Mouse (Mus musculus) spleen, postnatal 14 days (tissue): ENCODE results near the gene Mybpc1.
"Not testable (repeated sequence)": the region's sequence is repeated elsewhere in the genome, so short reads cannot be mapped to it uniquely, and the experiment has no call there.

ENCODE experiments used
- DNase-seq, 2 experiments: peaks; one replicate each; pipeline ENCODE4 v3.0.0; 2021 to 2022; ENCODE audit warnings: low spot score in 2 of 2

Gene Mybpc1

DNA sequence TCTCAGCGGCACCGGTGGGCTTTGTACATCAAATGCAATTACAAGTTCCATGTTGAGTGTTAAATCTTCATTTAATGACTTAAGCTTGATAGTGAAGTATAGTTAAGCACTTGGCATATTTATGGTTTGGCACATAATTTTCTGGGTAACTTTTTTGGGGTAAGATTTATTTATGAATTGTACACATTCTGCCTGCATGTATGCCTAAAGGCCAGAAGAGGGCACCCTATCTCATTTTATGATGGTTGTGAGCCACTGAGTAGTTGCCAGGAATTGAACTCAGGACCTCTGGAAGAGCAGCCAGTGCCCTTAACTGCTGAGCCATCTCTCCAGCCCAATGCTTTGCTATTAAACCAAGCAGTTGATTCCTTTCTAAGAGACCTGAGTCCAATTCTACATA, 52.2 kb downstream of the Mybpc1 start:
- DNase-seq = no peak

DNA sequence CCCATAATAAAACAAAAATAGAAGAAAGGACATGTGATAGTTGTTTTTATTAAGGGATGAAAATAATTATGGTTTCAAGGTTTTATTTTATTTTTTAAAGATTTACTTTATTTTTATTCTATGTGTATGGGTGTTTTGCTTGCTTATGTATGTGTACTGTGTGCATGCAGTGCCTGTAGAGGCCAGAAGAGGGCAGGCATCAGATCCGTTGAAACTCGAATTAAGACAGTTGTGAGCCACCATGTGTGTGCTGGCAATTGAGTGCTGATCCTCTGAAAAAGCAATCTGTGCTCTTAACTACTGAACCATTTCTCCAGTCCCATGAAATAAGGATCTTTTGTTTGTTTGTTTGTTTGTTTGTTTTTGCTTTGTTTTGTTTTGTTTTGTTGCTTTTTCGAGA, 54.7 kb downstream of the Mybpc1 start:
- DNase-seq = no peak

DNA sequence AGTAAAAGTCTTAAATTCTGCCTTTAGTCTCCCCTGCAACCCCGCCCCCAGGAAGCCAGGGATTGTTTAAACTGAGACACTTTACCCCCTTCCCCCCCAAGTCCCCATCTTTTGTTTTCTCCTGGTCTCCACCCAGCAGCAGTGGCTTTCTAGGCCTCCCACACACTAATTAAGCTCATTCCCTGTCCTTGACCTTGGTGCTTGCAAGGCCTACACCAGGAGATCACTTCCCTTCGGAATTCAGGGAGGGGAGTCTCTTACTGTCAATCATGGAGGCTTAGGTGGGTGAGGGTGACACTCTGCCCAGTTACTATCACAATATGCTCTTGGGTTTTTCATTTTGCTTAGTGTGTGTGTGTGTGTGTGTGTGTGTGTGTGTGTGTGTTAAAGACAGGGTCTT, 57.3 kb downstream of the Mybpc1 start:
- DNase-seq = no peak

DNA sequence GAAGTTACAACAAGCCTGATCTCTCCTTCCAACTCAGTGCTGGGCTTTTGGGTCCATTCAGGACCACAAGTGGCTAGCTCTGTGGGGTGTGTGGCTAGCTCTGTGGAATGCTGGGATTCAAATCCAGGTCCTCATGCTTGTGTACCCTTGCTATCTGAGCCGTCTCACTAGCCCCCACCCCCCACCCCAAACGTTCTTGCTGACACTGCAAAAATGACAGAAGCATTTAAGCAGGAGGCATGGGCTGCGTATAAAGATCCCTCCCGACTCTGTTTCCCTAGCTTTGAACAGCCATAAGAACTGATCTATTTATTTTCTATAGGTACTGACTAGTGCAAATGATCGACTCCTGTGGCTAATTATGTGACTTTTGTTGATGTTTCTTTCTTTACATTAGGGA, 74.3 kb downstream of the Mybpc1 start:
- DNase-seq = no peak

DNA sequence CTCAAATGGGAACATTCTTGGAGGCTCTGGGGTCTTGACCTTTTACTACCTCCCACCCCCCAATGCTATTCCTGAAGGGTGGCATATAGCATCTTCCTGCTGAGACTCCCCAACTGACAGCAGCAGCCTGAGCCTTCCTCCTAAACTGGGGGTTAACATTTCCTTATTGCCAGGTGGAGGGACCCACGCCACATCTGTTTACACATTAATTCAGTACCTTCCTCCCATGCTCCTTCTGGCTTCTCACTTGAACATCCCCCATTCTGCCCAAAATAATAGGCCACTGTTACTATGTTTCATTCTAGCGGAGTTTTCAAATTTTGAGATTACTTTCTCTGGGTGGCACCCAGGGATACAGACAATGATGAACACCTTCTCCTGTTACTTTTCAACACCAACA, 80.9 kb downstream of the Mybpc1 start:
- no peak for DNase-seq

DNA sequence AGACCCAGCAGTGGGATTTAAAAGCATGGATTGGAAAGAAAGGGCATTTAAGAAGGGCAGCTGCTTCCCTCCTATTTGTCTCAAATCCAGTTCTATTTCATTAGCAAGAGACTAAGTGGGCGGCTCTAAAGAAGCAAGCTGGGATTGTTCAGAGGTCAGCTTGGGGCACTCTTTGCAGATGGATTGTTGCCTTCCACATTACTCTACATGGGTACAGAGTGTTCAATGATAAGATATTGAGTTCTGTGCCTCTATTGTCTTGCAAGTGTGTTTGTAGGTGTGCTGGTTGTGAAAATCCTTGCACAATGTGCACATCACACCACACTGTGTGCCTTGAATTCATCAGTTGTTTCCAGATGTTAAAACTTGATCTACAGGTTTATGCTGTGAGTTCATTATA, 81.7 kb downstream of the Mybpc1 start:
- DNase-seq = no peak

DNA sequence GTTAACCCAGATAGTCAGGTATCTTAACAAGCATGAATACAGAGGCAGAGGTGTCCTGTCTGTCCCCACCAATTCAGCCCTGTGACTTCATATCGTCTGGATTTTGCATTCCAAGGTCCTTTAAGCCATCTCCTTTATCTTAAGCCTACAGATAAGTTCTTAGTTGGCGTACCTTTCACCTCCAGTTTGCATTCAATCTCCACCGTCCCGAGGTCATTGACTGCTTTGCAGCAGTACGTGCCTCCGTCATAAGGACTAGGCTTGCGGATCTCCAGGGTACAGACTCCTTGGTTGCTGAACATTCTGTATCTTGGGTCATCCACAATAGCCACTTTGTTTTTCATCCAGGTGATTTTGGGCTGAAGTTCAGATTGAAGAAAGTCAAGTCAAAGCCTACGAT, 82.2 kb downstream of the Mybpc1 start:
- no peak for DNase-seq

DNA sequence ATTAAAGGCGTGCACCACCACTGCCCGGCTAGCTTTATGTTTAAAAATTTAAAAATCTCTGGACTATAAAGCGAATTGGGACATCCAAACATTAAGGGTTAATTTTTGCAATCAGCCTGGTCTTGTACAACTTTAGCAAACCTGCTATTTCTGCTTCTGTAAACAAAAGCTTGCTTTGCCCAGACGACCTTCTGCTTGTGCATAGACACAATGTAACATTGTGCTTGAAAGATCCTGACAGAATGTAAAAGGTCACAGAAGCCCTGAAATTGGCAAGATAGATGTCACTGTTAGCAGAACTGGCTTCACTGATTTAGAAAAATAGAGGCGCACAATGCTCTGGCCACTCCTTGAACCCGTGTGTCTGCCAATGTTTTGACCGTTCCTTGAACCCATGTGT, 89.9 kb downstream of the Mybpc1 start:
- not testable (repeated sequence) for DNase-seq

DNA sequence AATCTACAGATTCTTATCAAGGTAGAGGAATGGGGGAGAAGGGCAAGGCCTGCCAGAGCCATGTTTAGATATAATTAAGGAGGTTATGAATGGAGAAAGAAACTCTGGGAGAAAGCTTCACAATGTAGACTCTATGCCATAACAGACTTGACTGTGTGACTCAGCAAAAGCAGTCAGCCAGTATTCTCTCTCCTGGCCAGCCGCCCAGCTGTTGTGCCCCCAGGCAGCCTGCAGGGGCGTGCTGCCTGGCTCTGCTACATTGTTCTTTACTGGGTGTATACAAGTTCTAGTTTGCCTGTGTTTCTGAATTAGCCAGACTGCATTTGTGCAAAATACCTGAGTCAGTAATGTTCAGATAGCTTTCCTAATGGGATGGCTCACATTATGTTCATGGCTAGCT, 90.5 kb downstream of the Mybpc1 start:
- peak in 1 of 2 experiments; percentile 8 for DNase-seq

DNA sequence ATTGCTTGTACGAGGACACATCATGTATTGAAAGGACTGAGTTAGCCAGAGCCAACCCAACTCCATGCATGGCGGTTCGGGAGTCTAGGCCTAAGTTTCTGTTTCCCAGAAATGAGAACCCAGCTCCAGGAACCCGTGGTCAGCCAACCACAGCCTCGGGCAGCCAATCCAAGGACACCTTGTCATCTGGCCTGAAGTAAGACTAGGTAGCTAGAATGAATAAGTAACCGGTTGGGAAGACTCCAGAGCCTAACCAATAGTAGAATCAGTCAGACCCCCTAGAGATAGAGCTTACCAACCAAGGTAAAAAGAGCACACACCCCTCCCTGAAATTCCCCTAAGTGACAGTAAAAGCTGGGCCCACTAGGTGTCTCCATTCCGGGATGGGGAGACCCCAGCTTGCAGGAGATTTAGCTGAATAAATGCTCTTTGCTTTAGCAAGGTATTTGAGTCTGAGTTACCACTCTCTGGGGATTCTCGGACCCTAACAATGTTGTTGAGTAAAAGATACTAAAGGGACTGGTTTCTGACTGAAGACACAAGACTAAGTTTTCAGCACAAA, 91.3 kb downstream of the Mybpc1 start:
- DNase-seq = no peak

DNA sequence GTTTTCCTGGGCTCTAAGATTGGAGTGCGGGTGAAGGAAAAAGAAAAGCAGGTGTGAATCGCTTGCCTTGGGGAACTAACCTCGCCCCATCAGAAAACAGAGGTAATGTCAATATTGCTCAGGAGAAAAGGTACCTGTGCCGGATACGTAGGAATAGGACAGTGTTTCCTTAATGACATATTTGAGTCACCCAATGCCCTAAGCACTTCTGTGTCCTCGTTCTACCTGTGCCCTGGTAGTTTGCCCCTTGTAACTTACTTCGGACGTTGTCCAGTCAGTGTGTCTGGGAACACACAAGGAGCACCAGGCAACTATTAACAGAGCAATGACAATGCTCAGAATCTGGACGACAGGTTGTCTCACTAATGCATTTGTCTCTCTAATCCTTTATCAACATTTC, 93.6 kb downstream of the Mybpc1 start:
- DNase-seq = no peak

DNA sequence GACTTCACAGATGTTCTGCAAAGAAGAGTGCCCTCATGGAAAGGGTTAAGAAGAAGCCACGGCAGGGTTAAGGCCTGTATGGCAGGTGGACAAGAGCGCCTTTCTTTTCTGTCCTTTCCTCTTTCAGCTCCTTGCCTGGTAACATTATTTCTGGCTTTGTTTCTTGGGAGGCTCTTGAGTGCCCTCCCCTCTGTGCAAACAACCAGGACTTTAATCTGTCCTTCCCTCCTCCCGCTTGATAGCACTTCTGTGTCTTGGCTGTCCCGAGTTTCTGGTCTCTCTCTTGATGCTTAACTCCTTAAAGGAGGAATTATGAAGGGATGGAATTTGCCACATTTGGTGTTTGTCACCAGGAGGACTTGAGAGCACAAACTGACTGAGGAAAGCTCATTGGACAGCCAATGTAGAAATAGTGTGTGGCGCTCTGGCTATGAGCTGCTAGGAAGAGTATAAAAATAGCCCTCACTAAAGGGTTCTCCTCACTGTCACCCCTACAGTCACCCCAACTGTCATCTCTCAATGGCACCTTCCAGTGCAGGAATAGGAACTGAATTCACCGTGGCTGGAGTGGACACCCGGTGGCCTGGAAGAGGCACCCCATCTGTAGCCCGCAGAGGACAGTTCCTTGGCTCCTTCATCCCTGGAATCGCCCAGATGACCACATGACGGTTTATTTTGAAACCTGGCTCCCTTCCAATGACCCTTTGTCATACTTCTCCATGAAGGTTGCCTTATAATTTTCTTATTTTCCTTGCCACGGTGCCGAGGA, 94.3 kb downstream of the Mybpc1 start:
- DNase-seq = no peak

DNA sequence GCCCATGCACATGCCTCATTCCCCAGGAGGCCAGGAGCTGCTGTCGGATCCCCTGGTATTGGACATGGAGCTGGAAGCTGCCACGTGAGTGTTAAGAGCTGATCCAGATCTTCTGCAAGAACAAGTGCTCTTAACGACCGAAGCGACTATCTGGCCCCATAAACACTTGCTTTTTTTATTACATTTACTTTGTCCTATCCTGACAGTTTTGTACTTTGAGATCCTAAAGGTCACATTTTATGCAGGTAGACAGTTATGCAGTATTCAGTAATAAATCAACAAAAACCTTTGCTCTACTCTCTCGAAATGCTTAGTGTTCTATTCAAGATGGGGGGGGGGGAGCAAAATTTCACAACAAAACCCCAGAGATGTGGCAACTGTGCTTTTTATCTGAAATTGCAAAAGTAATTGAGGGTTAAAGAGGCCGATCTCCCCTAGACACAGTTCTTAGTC, 97.2 kb downstream of the Mybpc1 start:
- no peak for DNase-seq

DNA sequence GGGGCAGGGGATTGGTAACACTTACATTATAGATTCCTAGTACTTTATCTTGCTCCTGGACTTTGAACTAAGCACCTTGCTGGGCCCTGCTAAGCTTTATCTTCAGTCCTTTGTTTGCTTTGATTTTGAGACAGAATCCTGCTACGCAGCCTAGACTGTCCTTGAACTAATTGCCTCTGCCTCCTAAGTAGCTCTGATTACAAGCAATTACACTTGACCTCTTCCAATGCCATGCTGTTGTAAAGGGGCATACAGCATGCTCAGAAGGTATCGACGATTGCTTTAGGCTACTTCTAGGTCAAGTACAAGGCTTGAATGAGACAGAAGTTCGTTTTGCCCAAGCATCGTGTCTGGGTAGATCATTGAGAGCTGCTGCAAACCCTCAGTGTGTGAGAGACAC, 99.7 kb downstream of the Mybpc1 start:
- DNase-seq = no peak

DNA sequence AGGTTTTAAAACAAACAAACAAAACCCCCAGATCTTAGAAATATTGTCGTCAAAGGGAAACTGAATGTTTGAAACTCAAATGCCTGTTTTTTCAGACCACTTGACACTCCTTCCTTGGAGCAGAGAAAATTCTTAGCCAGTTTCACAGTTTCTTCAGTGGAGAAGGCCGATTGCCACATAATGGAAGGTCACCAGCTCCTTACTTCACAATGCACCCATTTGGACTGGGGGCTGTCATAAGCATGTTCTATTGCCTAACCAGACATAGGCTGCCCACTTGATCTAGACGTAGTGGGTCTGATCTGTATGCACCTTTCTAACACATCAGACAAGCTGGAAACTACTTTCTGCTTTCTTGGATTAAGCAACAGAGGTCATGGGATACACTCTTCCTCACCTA, 100.5 kb downstream of the Mybpc1 start:
- no peak for DNase-seq

DNA sequence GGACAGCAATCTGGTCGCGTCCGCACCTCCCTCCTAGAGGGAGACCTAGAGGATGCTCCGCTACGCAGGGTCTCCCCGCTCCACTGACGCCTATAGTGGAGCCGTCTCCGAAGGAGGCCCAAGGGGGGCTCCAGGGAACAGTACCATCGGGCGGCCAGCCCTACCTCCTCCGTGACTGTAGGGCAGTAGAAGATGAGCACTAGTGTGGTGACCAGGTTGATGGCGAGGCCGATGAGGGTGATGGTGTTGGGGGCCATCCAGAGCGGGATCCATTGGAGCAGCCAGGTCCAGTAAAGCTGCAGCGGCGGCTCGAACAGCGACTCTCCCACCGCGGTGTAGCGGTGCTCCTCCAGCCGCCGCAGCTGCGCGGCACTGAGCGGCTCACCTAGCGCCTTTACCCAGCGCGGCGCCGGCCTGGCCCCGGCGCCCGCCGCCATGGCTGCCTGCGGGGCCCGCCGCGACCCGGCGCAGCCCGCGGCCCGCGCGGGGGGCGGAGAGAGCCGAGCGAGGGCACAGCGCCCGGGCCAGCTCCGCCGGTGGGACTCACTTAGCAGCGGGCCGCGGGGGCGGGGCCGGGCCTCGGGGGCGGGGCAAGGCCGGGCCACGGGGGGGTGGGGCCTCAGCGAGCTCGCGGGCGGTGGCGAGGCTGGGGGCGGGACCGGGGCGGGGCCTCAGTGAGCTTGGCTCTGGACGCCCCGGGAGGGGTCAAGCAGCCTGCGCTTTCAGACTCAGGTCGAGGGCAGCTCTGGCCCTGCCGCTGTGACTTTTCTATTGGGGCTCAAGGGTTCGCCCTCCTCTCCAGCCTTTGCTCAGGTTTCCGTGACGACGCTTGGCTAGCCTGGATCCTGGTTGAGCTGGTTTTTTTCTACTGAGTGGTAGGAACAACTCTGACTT, 101.3 kb downstream of the Mybpc1 start, which contains the start of gene Chpt1:
Chpt1 (minus strand) TSS at position 653 of the 894 bp plus-strand sequence.
- DNase-seq = peak; percentile 64 to 73

DNA sequence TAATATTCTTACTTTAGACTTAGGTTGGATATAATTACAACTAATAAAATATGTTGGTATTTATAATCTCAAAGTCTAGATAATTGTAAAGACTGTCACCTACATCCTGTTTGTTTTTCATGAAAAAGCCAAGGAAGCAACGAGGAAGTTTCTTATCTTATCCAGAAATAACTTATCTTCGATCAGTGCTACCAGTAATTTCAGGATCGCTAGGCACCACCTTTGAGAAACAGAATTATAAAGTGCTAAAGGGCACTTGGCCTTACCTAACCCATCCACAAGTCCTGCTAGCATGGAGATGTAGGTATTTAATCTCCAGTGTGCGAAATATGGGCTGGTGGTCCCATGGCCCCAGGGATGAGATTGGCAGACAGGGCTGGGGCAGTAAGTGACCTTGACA, 102.0 kb downstream of the Mybpc1 start:
- DNase-seq = no peak

DNA sequence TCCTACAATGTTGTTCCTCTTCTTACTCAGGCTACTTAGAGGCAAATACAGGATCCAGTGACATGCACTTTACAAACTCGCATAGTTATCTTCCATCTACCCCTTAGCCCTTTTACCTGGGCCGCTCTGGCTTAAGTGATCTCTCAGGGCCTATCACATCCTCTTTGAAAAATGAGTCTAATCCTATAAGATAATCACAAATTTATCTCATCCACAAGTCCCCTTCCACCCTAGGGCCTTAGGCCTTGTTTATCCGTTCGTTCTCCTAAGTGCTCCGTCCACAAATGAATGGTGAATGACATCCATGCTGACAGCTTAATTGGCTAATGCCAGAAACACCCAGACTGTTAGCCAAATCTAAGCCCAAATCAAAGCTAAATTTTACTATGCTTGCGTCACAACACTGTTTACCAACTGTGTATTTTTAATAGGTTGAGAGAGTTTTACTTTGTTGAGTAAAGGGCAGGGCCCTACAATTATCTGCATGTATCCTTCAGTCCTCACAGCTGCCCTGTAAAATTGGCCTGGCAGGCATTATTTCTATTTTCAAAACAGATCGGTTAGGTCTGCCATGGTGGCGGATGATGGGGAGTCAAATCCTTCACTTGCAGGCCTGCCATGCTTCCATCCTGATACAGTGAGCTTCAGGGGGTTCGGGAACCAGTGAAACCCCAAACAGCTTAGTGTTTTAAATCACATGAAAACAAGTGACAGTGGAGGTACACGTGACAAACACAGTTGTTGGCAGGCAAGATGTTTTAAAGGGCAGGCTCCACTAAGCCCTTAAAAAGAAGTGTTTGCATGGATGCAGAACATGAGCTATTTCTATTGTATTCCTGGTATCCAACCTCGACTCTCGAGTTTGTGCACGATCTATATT, 102.8 kb downstream of the Mybpc1 start:
- no peak for DNase-seq

DNA sequence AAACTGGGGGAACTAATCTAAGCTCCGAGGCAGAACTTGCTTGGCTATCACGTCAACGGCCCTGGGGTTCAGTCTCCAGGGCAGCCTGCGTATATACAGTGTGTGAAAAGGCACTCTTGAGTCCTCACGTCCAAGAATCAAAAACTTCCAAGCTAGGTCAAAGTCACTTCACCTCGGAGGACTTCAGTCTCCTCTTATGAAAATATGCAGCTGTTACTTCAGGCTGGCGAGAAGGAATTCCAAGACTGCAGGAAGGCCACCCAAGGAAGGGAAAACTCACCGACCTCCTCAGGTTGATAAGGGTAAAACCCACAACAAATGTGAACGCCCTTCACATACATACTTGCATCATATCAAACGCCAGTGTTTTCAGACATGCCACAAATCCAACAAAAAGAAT, 103.6 kb downstream of the Mybpc1 start:
- DNase-seq = no peak

DNA sequence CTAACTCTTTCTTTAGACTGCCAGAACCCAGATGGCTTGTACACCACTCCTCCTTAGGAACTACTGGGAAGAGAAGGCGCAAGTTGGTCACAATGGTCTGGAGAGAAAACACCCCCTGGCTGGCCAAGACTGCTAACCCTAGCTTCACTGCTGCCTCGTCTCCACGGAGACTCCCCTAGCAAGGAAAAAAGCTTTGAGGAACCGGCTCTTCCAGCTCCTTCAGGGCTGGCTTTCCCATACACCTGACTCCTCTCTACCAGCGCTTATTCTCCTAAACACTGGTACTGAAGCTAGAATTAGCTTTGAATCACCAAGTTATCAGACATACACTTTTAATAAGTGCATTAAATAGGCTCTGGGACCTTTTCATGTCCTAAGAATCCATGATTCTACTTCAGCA, 105.0 kb downstream of the Mybpc1 start:
- DNase-seq = no peak

DNA sequence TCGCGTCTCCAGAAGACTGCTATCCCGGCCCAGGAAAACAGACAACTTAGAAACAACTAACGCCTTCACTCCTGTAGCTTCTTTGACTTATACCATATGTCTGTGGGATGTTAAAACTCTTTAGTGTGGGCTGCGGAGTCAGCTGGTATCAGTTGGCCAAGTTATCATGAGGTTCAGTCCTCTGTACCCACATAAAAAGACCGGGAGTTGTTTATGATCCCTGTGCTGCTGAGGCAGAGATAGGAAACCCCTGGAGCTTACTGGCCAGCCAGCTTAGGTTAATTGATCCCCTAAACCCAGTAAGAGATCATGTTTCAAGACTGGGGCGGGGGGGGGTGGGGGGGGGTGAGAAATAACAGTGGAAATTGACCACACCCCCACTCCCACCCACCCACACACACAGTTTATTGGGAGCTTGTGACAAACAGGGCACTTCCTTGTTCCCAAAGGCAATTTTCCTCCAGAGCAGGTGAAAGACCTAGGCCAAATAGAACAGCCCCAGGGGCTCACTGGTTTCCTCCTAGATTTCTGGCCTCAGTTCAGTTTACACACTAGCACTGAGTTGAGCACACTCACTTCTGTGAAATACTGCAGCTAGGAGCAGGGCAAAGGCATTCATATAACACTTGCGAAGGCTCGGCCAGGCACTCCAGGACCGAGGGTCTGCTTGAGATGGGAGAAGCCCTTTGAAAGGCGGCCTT, 107.9 kb downstream of the Mybpc1 start:
- no peak for DNase-seq
